Mouse (Mus musculus): Measurements from ENCODE around the gene Tmem125. TPM values are rescaled to one million over a fixed set of nuclear protein-coding genes. Genes with fewer than 3 reads are reported as not detected.
"Not testable (repeated sequence)": the region's sequence is repeated elsewhere in the genome, so short reads cannot be mapped to it uniquely, and the experiment has no call there.

The Tmem125 gene
- under 1 TPM in 1 of 2 experiments, not detected in 1; 0.12 TPM for total RNA-seq (2021)

- intact Hi-C loops (cut with DNase I): no loop called here
- peak; percentile 46 to 52 for DNase-seq
These were observed at the start of gene Tmem125 for GRCm38 (mm10) chr4:118543592-118544260. Tmem125 (minus strand) TSS chr4:118544044.

- no peak for DNase-seq
- intact Hi-C loops (cut with DNase I): no loop called here
These were observed 45.9 kb upstream of the Tmem125 start for GRCm38 (mm10) chr4:118589733-118590130.

- intact Hi-C loops (cut with DNase I): no loop called here
These were observed 45.3 kb upstream of the Tmem125 start for GRCm38 (mm10) chr4:118589053-118589732.

GRCm38 (mm10) chr4:118582629-118583028, 38.8 kb upstream of the Tmem125 start:
- DNase-seq: no peak
- intact Hi-C loops (cut with DNase I): no loop called here

More at GRCm38 (mm10) chr4:118589053-118589732, 45.3 kb upstream of the Tmem125 start:
- DNase-seq: no peak

- intact Hi-C loops (cut with DNase I): no loop called here
- no peak for DNase-seq
These were observed 37.7 kb upstream of the Tmem125 start for GRCm38 (mm10) chr4:118581508-118581907.

- intact Hi-C loops (cut with DNase I): loop anchor here (5.0 to 10.0 kb wide), 2 partner anchors 362 to 485 kb away; no protein-coding TSS in a partner anchor
These were observed 35.5 kb upstream of the Tmem125 start for GRCm38 (mm10) chr4:118579313-118579712.

GRCm38 (mm10) chr4:118576097-118576496, 32.3 kb upstream of the Tmem125 start:
- intact Hi-C loops (cut with DNase I): loop anchor here (5.0 to 10.0 kb wide), 2 partner anchors 359 to 481 kb away; no protein-coding TSS in a partner anchor
- peak; percentile 82 to 91 for DNase-seq

More at GRCm38 (mm10) chr4:118579313-118579712, 35.5 kb upstream of the Tmem125 start:
- peak in 1 of 2 experiments; percentile 54 for DNase-seq

GRCm38 (mm10) chr4:118571441-118571840, 27.6 kb upstream of the Tmem125 start:
- DNase-seq: no peak
- intact Hi-C loops (cut with DNase I): loop anchor here (10.0 kb wide), 1 partner anchor 477 kb away; no protein-coding TSS in a partner anchor

GRCm38 (mm10) chr4:118569320-118569719, 25.5 kb upstream of the Tmem125 start:
- no peak for DNase-seq
- intact Hi-C loops (cut with DNase I): loop anchor here (5.0 kb wide), 2 partner anchors 122 to 142 kb away; partner anchors contain the start of gene Elovl1

GRCm38 (mm10) chr4:118568709-118569108, 24.9 kb upstream of the Tmem125 start:
- DNase-seq: no peak
- intact Hi-C loops (cut with DNase I): loop anchor here (5.0 kb wide), 2 partner anchors 121 to 141 kb away; partner anchors contain the start of gene Elovl1

GRCm38 (mm10) chr4:118566161-118566676, 22.4 kb upstream of the Tmem125 start:
- intact Hi-C loops (cut with DNase I): loop anchor here (5.0 kb wide), 2 partner anchors 119 to 139 kb away; partner anchors contain the start of gene Elovl1
- peak; percentile 63 to 73 for DNase-seq

- intact Hi-C loops (cut with DNase I): loop anchor here (5.0 kb wide), 2 partner anchors 118 to 138 kb away; partner anchors contain the start of gene Elovl1
- no peak for DNase-seq
These were observed 21.1 kb upstream of the Tmem125 start for GRCm38 (mm10) chr4:118564926-118565279.

- DNase-seq: peak; percentile 25 to 32
- intact Hi-C loops (cut with DNase I): no loop called here
These were observed 20.4 kb upstream of the Tmem125 start for GRCm38 (mm10) chr4:118564062-118564925.

GRCm38 (mm10) chr4:118553039-118553649, 9.3 kb upstream of the Tmem125 start:
- intact Hi-C loops (cut with DNase I): no loop called here
- no peak for DNase-seq

GRCm38 (mm10) chr4:118548130-118548480, 4.3 kb upstream of the Tmem125 start:
- DNase-seq; intact Hi-C loops (cut with DNase I): not testable (repeated sequence)

GRCm38 (mm10) chr4:118547424-118548129, 3.7 kb upstream of the Tmem125 start:
- intact Hi-C loops (cut with DNase I): not testable (repeated sequence)
- DNase-seq: peak; percentile 50 to 65

GRCm38 (mm10) chr4:118544441-118545127, 740 bp upstream of the Tmem125 start:
- intact Hi-C loops (cut with DNase I): no loop called here
- DNase-seq: no peak

GRCm38 (mm10) chr4:118543158-118543530, 700 bp downstream of the Tmem125 start:
- intact Hi-C loops (cut with DNase I): no loop called here
- DNase-seq: peak; percentile 35 to 43
